Mouse (Mus musculus): ENCODE measurements around the gene Bco1. TPM values are rescaled to one million over a fixed set of nuclear protein-coding genes. Genes with fewer than 3 reads are reported as not detected.

The Bco1 gene
- polyA plus RNA-seq, 1 experiment from 2014 or later: not detected

DNA sequence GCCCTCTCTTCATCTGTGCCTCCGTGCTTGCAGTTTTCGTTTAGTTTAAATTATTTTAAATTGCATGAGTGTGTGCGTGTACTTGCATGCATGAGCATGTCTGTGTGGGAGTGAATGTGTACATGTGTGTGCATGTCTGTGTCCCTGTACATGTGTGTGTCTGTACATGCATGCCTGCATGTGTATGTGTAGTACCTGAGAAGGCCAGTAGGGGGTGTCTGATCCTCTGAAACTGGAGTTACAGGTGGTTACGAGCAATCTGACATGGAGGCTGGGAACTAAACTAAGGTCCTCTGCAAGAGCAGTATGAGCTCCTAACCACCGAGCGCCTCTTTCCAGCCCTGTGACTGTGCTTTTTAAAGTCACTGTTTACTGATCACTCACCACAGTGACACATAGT is 52.9 kb downstream of the Bco1 start:
- no peak overlapping the region for H3K4me3 ChIP-seq (ENCODE audit: low read depth, low read length)
- WGBS: 89% methylated on average over 6 of the region's 6 CpGs
- no peak overlapping the region for H3K27ac ChIP-seq (ENCODE audit: low read depth, low read length)
- no peaks in the 10 kb centered on the region for H3K27me3 ChIP-seq (replicated peaks; ENCODE audit: control insufficient read depth, insufficient read depth, low read length)
- no peak overlapping the region for H3K9ac ChIP-seq (ENCODE audit: low read length)
- DNase-seq (ENCODE audit: low spot score): no peak
- ATAC-seq: no peak
- no peaks in the 10 kb centered on the region for H3K4me1 ChIP-seq (ENCODE audit: control insufficient read depth, insufficient read depth, low read length)
- no peak overlapping the region for H3K4me2 ChIP-seq (ENCODE audit: low read length)
- H3K9me3 ChIP-seq (replicated peaks; ENCODE audit: control insufficient read depth, low read length): no peaks in the 10 kb centered on the region
- H3K36me3 ChIP-seq (ENCODE audit: control insufficient read depth, insufficient read depth, low read length): no peaks in the 10 kb centered on the region

- Histone ChIP-seq H3K9me3 (replicated peaks; ENCODE audit: control insufficient read depth, low read length) (no peaks in the 10 kb centered on the region), H3K4me1 (ENCODE audit: control insufficient read depth, insufficient read depth, low read length) (peaks cover 20% of the 10 kb centered on the region; the same call in 1 of the 2 replicates), H3K4me3 (ENCODE audit: low read depth, low read length) (no peak overlapping the region), H3K9ac (ENCODE audit: low read length) (peak overlapping the region; percentile 17; the same call in 1 of the 2 replicates), H3K4me2 (ENCODE audit: low read length) (peak overlapping the region; percentile 86), H3K36me3 (ENCODE audit: control insufficient read depth, insufficient read depth, low read length) (no peaks in the 10 kb centered on the region), H3K27ac (ENCODE audit: low read depth, low read length) (no peak overlapping the region), H3K27me3 (replicated peaks; ENCODE audit: control insufficient read depth, insufficient read depth, low read length) (no peaks in the 10 kb centered on the region)
- ATAC-seq: no peak
- WGBS: 89% methylated on average over 4 of the region's 4 CpGs
- DNase-seq (ENCODE audit: low spot score): no peak
Measured at GRCm38 (mm10) chr8:117156149-117156548, 60.5 kb downstream of the Bco1 start.

DNA sequence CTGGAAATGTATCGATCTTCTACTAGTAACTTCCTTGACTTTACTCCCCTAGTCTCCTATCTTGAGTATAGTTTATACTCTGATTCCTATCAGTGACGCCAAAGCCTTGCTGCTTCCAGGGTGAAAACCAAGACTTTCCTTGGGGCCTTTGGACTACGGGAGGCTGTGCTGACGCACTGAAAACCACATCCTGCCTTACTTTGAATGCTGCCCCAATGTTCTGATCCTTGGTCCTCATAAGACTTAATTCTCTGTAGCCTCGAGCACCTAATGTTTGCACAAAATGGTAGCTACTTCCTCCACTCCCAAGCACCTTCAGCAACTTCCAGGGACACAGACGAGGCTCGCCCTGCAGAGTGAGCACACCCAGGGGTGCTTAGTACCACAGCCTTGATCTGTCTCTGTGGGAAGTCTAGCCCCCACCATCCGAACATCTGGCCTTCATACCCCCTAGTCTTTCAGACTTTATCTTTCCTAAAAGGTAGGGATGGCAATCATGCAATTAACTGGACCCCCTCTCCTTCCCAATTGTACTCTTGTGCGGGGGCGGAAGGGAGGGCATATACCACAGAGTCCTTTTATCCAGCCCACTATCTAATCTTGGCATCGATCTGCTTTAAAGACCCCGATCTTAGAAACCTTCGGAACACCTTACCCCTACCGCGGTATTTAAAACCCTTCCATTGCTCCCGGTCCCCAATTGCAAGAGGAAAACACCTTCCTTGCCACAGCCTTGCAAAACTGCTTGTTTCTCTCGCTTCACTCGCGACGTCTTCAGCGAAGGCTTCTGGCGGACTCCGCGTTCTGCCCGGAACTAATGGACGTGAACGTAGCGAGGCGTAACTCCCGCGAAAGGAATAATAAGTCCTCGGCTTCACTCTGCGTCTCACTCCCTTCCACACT is 61.5 kb downstream of the Bco1 start:
- ATAC-seq (peak; percentile 27; the same call in 1 of the 2 replicates), DNase-seq (ENCODE audit: low spot score) (peak; percentile 2)
- H3K27ac ChIP-seq (ENCODE audit: low read depth, low read length): peak overlapping the region; percentile 61
- no peaks in the 10 kb centered on the region for H3K36me3 ChIP-seq (ENCODE audit: control insufficient read depth, insufficient read depth, low read length)
- H3K4me2 ChIP-seq (ENCODE audit: low read length): peak overlapping the region; percentile 86
- no peaks in the 10 kb centered on the region for H3K27me3 ChIP-seq (replicated peaks; ENCODE audit: control insufficient read depth, insufficient read depth, low read length)
- peak overlapping the region; percentile 90 for H3K4me3 ChIP-seq (ENCODE audit: low read depth, low read length)
- H3K9ac ChIP-seq (ENCODE audit: low read length): peak overlapping the region; percentile 76
- no peaks in the 10 kb centered on the region for H3K9me3 ChIP-seq (replicated peaks; ENCODE audit: control insufficient read depth, low read length)
- H3K4me1 ChIP-seq (ENCODE audit: control insufficient read depth, insufficient read depth, low read length): peaks cover 20% of the 10 kb centered on the region; the same call in 1 of the 2 replicates
- 12% methylated on average over 33 of the region's 33 CpGs for WGBS

- Histone ChIP-seq H3K4me3 (ENCODE audit: low read depth, low read length) (peak overlapping the region; percentile 90), H3K9ac (ENCODE audit: low read length) (peak overlapping the region; percentile 87), H3K4me2 (ENCODE audit: low read length) (peak overlapping the region; percentile 90), H3K9me3 (replicated peaks; ENCODE audit: control insufficient read depth, low read length) (no peaks in the 10 kb centered on the region), H3K27me3 (replicated peaks; ENCODE audit: control insufficient read depth, insufficient read depth, low read length) (no peaks in the 10 kb centered on the region), H3K4me1 (ENCODE audit: control insufficient read depth, insufficient read depth, low read length) (peaks cover 20% of the 10 kb centered on the region; the same call in 1 of the 2 replicates), H3K27ac (ENCODE audit: low read depth, low read length) (peak overlapping the region; percentile 66), H3K36me3 (ENCODE audit: control insufficient read depth, insufficient read depth, low read length) (no peaks in the 10 kb centered on the region)
- ATAC-seq (peak; percentile 97), DNase-seq (ENCODE audit: low spot score) (peak; percentile 97)
- WGBS: under 1% methylated on average over 45 of the region's 45 CpGs
Measured at GRCm38 (mm10) chr8:117157769-117158091, 62.1 kb downstream of the Bco1 start.

DNA sequence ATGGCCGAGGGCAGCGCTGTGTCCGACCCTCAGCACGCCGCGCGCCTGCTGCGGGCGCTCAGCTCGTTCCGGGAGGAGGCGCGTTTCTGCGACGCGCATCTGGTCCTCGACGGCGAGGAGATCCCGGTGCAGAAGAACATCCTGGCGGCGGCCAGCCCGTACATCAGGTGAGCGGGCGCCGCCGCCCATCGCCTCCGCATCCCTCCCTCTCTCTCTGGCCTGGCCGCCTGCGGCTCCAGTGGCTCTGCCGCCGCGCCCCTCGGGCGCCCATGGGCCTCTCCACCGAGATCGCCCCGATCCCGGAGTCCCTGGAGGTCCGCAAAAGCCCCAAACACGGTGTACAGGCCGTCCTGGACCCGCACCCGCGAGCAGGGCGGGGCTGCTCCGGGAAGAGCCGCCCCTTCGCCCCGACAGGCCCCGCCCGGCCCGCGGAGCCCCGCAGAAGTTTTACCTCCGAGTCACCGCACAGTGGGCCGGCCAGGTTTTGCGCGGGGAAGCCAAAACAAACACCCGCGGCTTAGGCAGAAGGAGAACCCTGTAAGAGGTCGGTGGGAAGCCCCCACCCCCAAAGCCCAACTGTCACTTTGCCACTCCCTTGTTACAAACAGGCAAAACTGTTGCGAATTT is 62.6 kb downstream of the Bco1 start, which contains the start of gene Gan:
Gan (plus strand) TSS at position 1 of the 627 bp plus-strand sequence.
- H3K9me3 ChIP-seq (replicated peaks; ENCODE audit: control insufficient read depth, low read length): no peaks in the 10 kb centered on the region
- peak within 1 kb of the TSS; percentile 90 for H3K4me2 ChIP-seq (ENCODE audit: low read length)
- H3K4me1 ChIP-seq (ENCODE audit: control insufficient read depth, insufficient read depth, low read length): peaks cover 20% of the 10 kb centered on the region; the same call in 1 of the 2 replicates
- peak within 1 kb of the TSS; percentile 66 for H3K27ac ChIP-seq (ENCODE audit: low read depth, low read length)
- H3K36me3 ChIP-seq (ENCODE audit: control insufficient read depth, insufficient read depth, low read length): no peaks in the 10 kb centered on the region
- H3K4me3 ChIP-seq (ENCODE audit: low read depth, low read length): peak within 1 kb of the TSS; percentile 90
- no peaks in the 10 kb centered on the region for H3K27me3 ChIP-seq (replicated peaks; ENCODE audit: control insufficient read depth, insufficient read depth, low read length)
- peak within 1 kb of the TSS; percentile 87 for H3K9ac ChIP-seq (ENCODE audit: low read length)
- ATAC-seq (peak; percentile 70), DNase-seq (ENCODE audit: low spot score) (peak; percentile 4)
- WGBS: 1% methylated on average over 49 of the region's 65 CpGs

- DNase-seq (ENCODE audit: low spot score) (no peak), ATAC-seq (no peak)
- H3K9ac ChIP-seq (ENCODE audit: low read length): peak overlapping the region; percentile 87
- no peaks in the 10 kb centered on the region for H3K9me3 ChIP-seq (replicated peaks; ENCODE audit: control insufficient read depth, low read length)
- peak overlapping the region; percentile 90 for H3K4me3 ChIP-seq (ENCODE audit: low read depth, low read length)
- H3K4me1 ChIP-seq (ENCODE audit: control insufficient read depth, insufficient read depth, low read length): peaks cover 20% of the 10 kb centered on the region; the same call in 1 of the 2 replicates
- peak overlapping the region; percentile 90 for H3K4me2 ChIP-seq (ENCODE audit: low read length)
- no peaks in the 10 kb centered on the region for H3K36me3 ChIP-seq (ENCODE audit: control insufficient read depth, insufficient read depth, low read length)
- 62% methylated on average over 5 of the region's 5 CpGs for WGBS
- no peaks in the 10 kb centered on the region for H3K27me3 ChIP-seq (replicated peaks; ENCODE audit: control insufficient read depth, insufficient read depth, low read length)
- no peak overlapping the region for H3K27ac ChIP-seq (ENCODE audit: low read depth, low read length)
Measured at GRCm38 (mm10) chr8:117159031-117159430, 63.4 kb downstream of the Bco1 start.

GRCm38 (mm10) chr8:117164912-117165311 is 69.3 kb downstream of the Bco1 start:
- Histone ChIP-seq H3K36me3 (ENCODE audit: control insufficient read depth, insufficient read depth, low read length) (no peaks in the 10 kb centered on the region), H3K27me3 (replicated peaks; ENCODE audit: control insufficient read depth, insufficient read depth, low read length) (no peaks in the 10 kb centered on the region), H3K27ac (ENCODE audit: low read depth, low read length) (no peak overlapping the region), H3K9ac (ENCODE audit: low read length) (no peak overlapping the region), H3K4me1 (ENCODE audit: control insufficient read depth, insufficient read depth, low read length) (no peaks in the 10 kb centered on the region), H3K9me3 (replicated peaks; ENCODE audit: control insufficient read depth, low read length) (no peaks in the 10 kb centered on the region), H3K4me2 (ENCODE audit: low read length) (no peak overlapping the region), H3K4me3 (ENCODE audit: low read depth, low read length) (no peak overlapping the region)
- ATAC-seq (no peak), DNase-seq (ENCODE audit: low spot score) (no peak)
- WGBS: 85% methylated on average over 4 of the region's 4 CpGs

- WGBS: 97% methylated on average over 4 of the region's 4 CpGs
- Histone ChIP-seq H3K4me1 (ENCODE audit: control insufficient read depth, insufficient read depth, low read length) (no peaks in the 10 kb centered on the region), H3K27me3 (replicated peaks; ENCODE audit: control insufficient read depth, insufficient read depth, low read length) (no peaks in the 10 kb centered on the region), H3K9ac (ENCODE audit: low read length) (no peak overlapping the region), H3K4me2 (ENCODE audit: low read length) (no peak overlapping the region), H3K4me3 (ENCODE audit: low read depth, low read length) (no peak overlapping the region), H3K9me3 (replicated peaks; ENCODE audit: control insufficient read depth, low read length) (no peaks in the 10 kb centered on the region), H3K27ac (ENCODE audit: low read depth, low read length) (no peak overlapping the region), H3K36me3 (ENCODE audit: control insufficient read depth, insufficient read depth, low read length) (no peaks in the 10 kb centered on the region)
- ATAC-seq (no peak), DNase-seq (ENCODE audit: low spot score) (no peak)
Measured at GRCm38 (mm10) chr8:117165542-117165941, 69.9 kb downstream of the Bco1 start.

GRCm38 (mm10) chr8:117166515-117166914 is 70.9 kb downstream of the Bco1 start:
- no peaks in the 10 kb centered on the region for H3K4me1 ChIP-seq (ENCODE audit: control insufficient read depth, insufficient read depth, low read length)
- no peaks in the 10 kb centered on the region for H3K27me3 ChIP-seq (replicated peaks; ENCODE audit: control insufficient read depth, insufficient read depth, low read length)
- H3K36me3 ChIP-seq (ENCODE audit: control insufficient read depth, insufficient read depth, low read length): no peaks in the 10 kb centered on the region
- no peak overlapping the region for H3K27ac ChIP-seq (ENCODE audit: low read depth, low read length)
- no peak overlapping the region for H3K4me2 ChIP-seq (ENCODE audit: low read length)
- no peak for DNase-seq (ENCODE audit: low spot score)
- no peak overlapping the region for H3K4me3 ChIP-seq (ENCODE audit: low read depth, low read length)
- H3K9me3 ChIP-seq (replicated peaks; ENCODE audit: control insufficient read depth, low read length): no peaks in the 10 kb centered on the region
- H3K9ac ChIP-seq (ENCODE audit: low read length): no peak overlapping the region
- ATAC-seq: no peak
- 92% methylated on average over 2 of the region's 2 CpGs for WGBS

Data from forebrain, embryonic 14.5 days (tissue).